Mouse (Mus musculus) megakaryocyte progenitor cell, adult 5-6 weeks (primary cell): ENCODE measurements around the gene Efcc1. TPM values are rescaled to one million over a fixed set of nuclear protein-coding genes. Genes with fewer than 3 reads are reported as not detected.

Experiments
- ATAC-seq: replicated peaks from 2 replicates; pipeline ENCODE4 v1.8.0; 2016; ENCODE audit warnings: mild to moderate bottlenecking, moderate TSS enrichment, inconsistent platforms; ENCODE audit not compliant: poor library complexity
- total RNA-seq, 2 experiments: library from RNA; stranded (forward) in 1 of 2; stranded (reverse) in 1 of 2; fragments of 157-497, 149-512 nt in 1 of 2; fragments of 200-1000 nt in 1 of 2; gene quantifications; 2 replicates each; pipeline versions ENCODE4 v1.2.3 to v1.2.4; 2015 to 2017

The Efcc1 gene
- total RNA-seq, 2 experiments from 2014 or later, result 1.0 to 2.1 TPM

GRCm38 (mm10) chr6:87799576-87799975, 68.9 kb downstream of the Efcc1 start:
- ATAC-seq, result peak; percentile 84

- no peak for ATAC-seq
Observed at GRCm38 (mm10) chr6:87802462-87802861, 71.8 kb downstream of the Efcc1 start.

- no peak for ATAC-seq
Observed at GRCm38 (mm10) chr6:87804036-87804435, 73.4 kb downstream of the Efcc1 start.

GRCm38 (mm10) chr6:87804886-87805285, 74.2 kb downstream of the Efcc1 start:
- ATAC-seq, result no peak

GRCm38 (mm10) chr6:87805448-87805847, 74.8 kb downstream of the Efcc1 start:
- ATAC-seq, result no peak

Other genes starting within 250 kb of the Efcc1 start
- gene Arhgap25, start 197.6 kb upstream of the Efcc1 start, total RNA-seq (2015), result 7.0 and 11.0 TPM in 2 replicates
- 23.0 and 30.6 TPM in 2 replicates for gene Arhgap25, start 197.6 kb upstream of the Efcc1 start, total RNA-seq (2017)
- 0.34 and 0.37 TPM in 2 replicates for gene Prokr1, start 140.1 kb upstream of the Efcc1 start, total RNA-seq (2015)
- gene Prokr1, start 140.1 kb upstream of the Efcc1 start, total RNA-seq (2017), result 0.17 and 0.24 TPM in 2 replicates
- 12.4 and 17.0 TPM in 2 replicates for gene Aplf, start 58.7 kb upstream of the Efcc1 start, total RNA-seq (2015)
- gene Aplf, start 58.7 kb upstream of the Efcc1 start, total RNA-seq (2017), result 24.1 and 25.7 TPM in 2 replicates
- gene Gp9, start 47.2 kb downstream of the Efcc1 start, total RNA-seq (2015), result 1.9 and 2.2 TPM in 2 replicates
- 0.81 and 2.3 TPM in 2 replicates for gene Gp9, start 47.2 kb downstream of the Efcc1 start, total RNA-seq (2017)
- 12.7 and 17.9 TPM in 2 replicates for gene Rab43, start 81.3 kb downstream of the Efcc1 start, total RNA-seq (2015)
- gene Rab43, start 81.3 kb downstream of the Efcc1 start, total RNA-seq (2017), result 3.5 and 5.1 TPM in 2 replicates
- gene Gm45140, start 104.9 kb downstream of the Efcc1 start, total RNA-seq (2015), result 2.2 and 3.7 TPM in 2 replicates
- 17.4 and 19.9 TPM in 2 replicates for gene Gm45140, start 104.9 kb downstream of the Efcc1 start, total RNA-seq (2017)
- 27.8 and 32.1 TPM in 2 replicates for gene Isy1, start 107.9 kb downstream of the Efcc1 start, total RNA-seq (2015)
- gene Isy1, start 107.9 kb downstream of the Efcc1 start, total RNA-seq (2017), result 115 and 136 TPM in 2 replicates
- gene Cnbp, start 120.2 kb downstream of the Efcc1 start, total RNA-seq (2015), result 670 and 676 TPM in 2 replicates
- gene Cnbp, start 120.2 kb downstream of the Efcc1 start, total RNA-seq (2017), result 953 and 1,115 TPM in 2 replicates
- 40.1 and 43.2 TPM in 2 replicates for gene Copg1, start 156.9 kb downstream of the Efcc1 start, total RNA-seq (2015)
- gene Copg1, start 156.9 kb downstream of the Efcc1 start, total RNA-seq (2017), result 67.2 and 75.4 TPM in 2 replicates
- 20.9 and 25.5 TPM in 2 replicates for gene Hmces, start 183.1 kb downstream of the Efcc1 start, total RNA-seq (2015)
- gene Hmces, start 183.1 kb downstream of the Efcc1 start, total RNA-seq (2017), result 34.5 and 37.8 TPM in 2 replicates